Mouse (Mus musculus): ENCODE measurements around the gene Ankrd54. TPM values are rescaled to one million over a fixed set of nuclear protein-coding genes. Genes with fewer than 3 reads are reported as not detected.

Ankrd54 gene
- total RNA-seq (2021) (10 to 100 TPM; 20.1 to 27.2 TPM), polyA plus RNA-seq (2012; rRNA removed) (91.9 and 101 TPM in 2 replicates)
- long read RNA-seq, transcript Ankrd54-201 (8 exons, 1,904 nt): major isoform, 40 of 47 reads
- long read RNA-seq, partial matches to known transcripts: 1 of 47 reads
- long read RNA-seq, other reads (novel, unspliced or antisense): 5 of 47 reads

- DNase-seq: peak; percentile 98
Measured at GRCm38 (mm10) chr15:79062376-79063159, at the start of gene Ankrd54. TSS of gene Ankrd54 (minus strand) at chr15:79062893.

GRCm38 (mm10) chr15:79111774-79112173 lies 49.1 kb upstream of the Ankrd54 start:
- DNase-seq: peak; percentile 62

- no peak for DNase-seq
Measured at GRCm38 (mm10) chr15:79110528-79110927, 47.8 kb upstream of the Ankrd54 start.

GRCm38 (mm10) chr15:79110031-79110430 lies 47.3 kb upstream of the Ankrd54 start:
- no peak for DNase-seq

GRCm38 (mm10) chr15:79109321-79109934 lies 46.7 kb upstream of the Ankrd54 start:
- DNase-seq: no peak

GRCm38 (mm10) chr15:79108421-79109320 lies 46.0 kb upstream of the Ankrd54 start, which contains the start of gene Micall1:
TSS of gene Micall1 (plus strand) at chr15:79108898.
- peak; percentile 93 for DNase-seq

GRCm38 (mm10) chr15:79107966-79108365 lies 45.3 kb upstream of the Ankrd54 start:
- peak; percentile 64 for DNase-seq

GRCm38 (mm10) chr15:79105804-79106203 lies 43.1 kb upstream of the Ankrd54 start:
- DNase-seq: no peak

- no peak for DNase-seq
Measured at GRCm38 (mm10) chr15:79103264-79103663, 40.6 kb upstream of the Ankrd54 start.

- DNase-seq: no peak
Measured at GRCm38 (mm10) chr15:79101531-79101930, 38.8 kb upstream of the Ankrd54 start.

- DNase-seq: no peak
Measured at GRCm38 (mm10) chr15:79100391-79100790, 37.7 kb upstream of the Ankrd54 start.

GRCm38 (mm10) chr15:79099456-79099855 lies 36.8 kb upstream of the Ankrd54 start:
- DNase-seq: peak; percentile 40

- peak; percentile 66 for DNase-seq
Measured at GRCm38 (mm10) chr15:79098868-79099267, 36.2 kb upstream of the Ankrd54 start.

- DNase-seq: no peak
Measured at GRCm38 (mm10) chr15:79098220-79098619, 35.5 kb upstream of the Ankrd54 start.

- DNase-seq: peak; percentile 84
Measured at GRCm38 (mm10) chr15:79097611-79098025, 34.9 kb upstream of the Ankrd54 start.

GRCm38 (mm10) chr15:79097135-79097534 lies 34.4 kb upstream of the Ankrd54 start:
- DNase-seq: no peak

GRCm38 (mm10) chr15:79096556-79096955 lies 33.9 kb upstream of the Ankrd54 start:
- peak; percentile 69 for DNase-seq

- DNase-seq: no peak
Measured at GRCm38 (mm10) chr15:79095483-79095882, 32.8 kb upstream of the Ankrd54 start.

- DNase-seq: peak; percentile 62
Measured at GRCm38 (mm10) chr15:79093083-79093839, 30.6 kb upstream of the Ankrd54 start.

GRCm38 (mm10) chr15:79092284-79092683 lies 29.6 kb upstream of the Ankrd54 start:
- peak; percentile 25 for DNase-seq

GRCm38 (mm10) chr15:79079567-79079966 lies 16.9 kb upstream of the Ankrd54 start:
- no peak for DNase-seq

Measured in adrenal gland, adult 2 months (tissue).